Mouse (Mus musculus) neural tube, embryonic 15.5 days (tissue): ENCODE measurements around the gene Nup210l. TPM values are rescaled to one million over a fixed set of nuclear protein-coding genes. Genes with fewer than 3 reads are reported as not detected.

Experiments
- ATAC-seq: fragments of 200-750 bp; cut with Nextera tagmentation; 2 replicates; pipeline ENCODE4 v1.8.0; 2017; ENCODE audit warnings: mild to moderate bottlenecking, moderate TSS enrichment, moderate library complexity; ENCODE audit not compliant: low FRiP score
- H3K27ac ChIP-seq: fragments of 300-500 bp; sonication (generic); replicated peaks from 2 replicates; pipeline ENCODE4 v1.5.1; 2015; ENCODE audit warnings: mild to moderate bottlenecking, inconsistent platforms
- H3K27me3 ChIP-seq: fragments of 300-500 bp; sonication (generic); replicated peaks from 2 replicates; pipeline ENCODE4 v1.6.1; 2015; ENCODE audit warnings: inconsistent platforms
- H3K36me3 ChIP-seq: fragments of 300-500 bp; sonication (generic); 2 replicates; pipeline ENCODE4 v1.6.1; 2015; ENCODE audit warnings: inconsistent platforms
- H3K4me1 ChIP-seq: fragments of 300-500 bp; sonication (generic); 2 replicates; pipeline ENCODE4 v1.6.1; 2015; ENCODE audit warnings: inconsistent platforms
- H3K4me2 ChIP-seq: fragments of 300-500 bp; sonication (generic); 2 replicates; pipeline ENCODE4 v1.6.1; 2015; ENCODE audit warnings: inconsistent platforms, mild to moderate bottlenecking, moderate library complexity
- H3K4me3 ChIP-seq: fragments of 300-500 bp; sonication (generic); replicated peaks from 2 replicates; pipeline ENCODE4 v1.5.1; 2015; ENCODE audit warnings: mild to moderate bottlenecking, inconsistent platforms
- H3K9ac ChIP-seq: fragments of 300-500 bp; sonication (generic); replicated peaks from 2 replicates; pipeline ENCODE4 v1.6.1; 2015; ENCODE audit warnings: mild to moderate bottlenecking, inconsistent platforms
- H3K9me3 ChIP-seq: fragments of 300-500 bp; sonication (generic); replicated peaks from 2 replicates; pipeline ENCODE4 v1.6.1; 2016; ENCODE audit warnings: inconsistent platforms
- WGBS: fragments of 180-500 bp; shearing (Covaris S2); methylation state at CpG from one replicate; pipeline ENCODE4 v1.1.7; 2015; ENCODE audit warnings: mixed read lengths; 5-methylcytosine and 5-hydroxymethylcytosine counted together
- polyA plus RNA-seq: library from polyadenylated mRNA; unstranded; fragments of >200 nt; fragmentation: Nextera tagmentation; extraction: Ambion mirVana; gene quantifications from 2 replicates; pipeline ENCODE4 v1.2.1, GENCODE M21; 2015

The Nup210l gene
- polyA plus RNA-seq, 1 experiment from 2014 or later = 0.09 TPM

DNA sequence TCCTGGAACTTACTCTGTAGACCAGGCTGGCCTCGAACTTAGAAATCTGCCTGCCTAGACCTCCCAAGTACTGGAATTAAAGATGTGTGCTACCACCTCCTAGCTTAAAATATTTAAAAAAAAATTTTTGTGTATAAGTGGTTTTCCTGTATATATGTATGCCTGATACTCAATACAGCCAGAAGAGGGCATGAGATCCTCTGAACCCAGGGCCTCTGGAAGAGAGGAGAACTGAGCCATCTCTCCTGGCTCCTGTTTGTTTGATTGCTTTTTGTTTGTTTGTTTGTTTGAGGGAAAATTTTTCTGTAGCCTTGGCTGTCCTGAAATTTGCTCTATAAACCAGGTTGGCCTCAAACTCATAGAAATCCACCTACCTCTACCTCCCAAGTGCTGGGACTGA, 29.4 kb downstream of the Nup210l start:
- Histone ChIP-seq H3K27ac (no peak overlapping the region), H3K4me1 (no peaks in the 10 kb centered on the region), H3K9ac (no peak overlapping the region), H3K9me3 (no peaks in the 10 kb centered on the region), H3K27me3 (no peaks in the 10 kb centered on the region), H3K4me3 (no peak overlapping the region), H3K36me3 (no peaks in the 10 kb centered on the region), H3K4me2 (no peak overlapping the region)
- WGBS = 95% methylated on average over 1 of the region's 1 CpGs
- ATAC-seq = no peak

DNA sequence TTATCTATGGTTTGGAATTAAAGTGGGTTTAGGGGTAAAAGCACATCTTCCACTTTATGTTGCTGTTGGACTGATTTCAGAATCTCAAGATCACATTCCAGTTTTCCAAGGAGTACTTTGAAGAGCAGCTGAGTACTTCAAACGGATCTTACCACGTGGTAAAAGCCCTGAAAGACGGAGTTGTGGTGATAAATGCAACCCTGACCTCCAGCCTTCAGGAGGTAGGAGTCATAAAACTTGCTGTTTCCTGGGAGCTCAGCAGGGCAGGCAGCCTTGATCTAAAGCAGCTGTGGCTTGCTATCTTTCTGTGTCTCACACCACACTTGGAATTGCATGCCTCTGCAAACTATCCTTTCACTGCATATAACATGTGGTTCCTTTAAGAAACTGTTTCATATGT, 30.6 kb downstream of the Nup210l start:
- WGBS = 25% methylated on average over 3 of the region's 3 CpGs

DNA sequence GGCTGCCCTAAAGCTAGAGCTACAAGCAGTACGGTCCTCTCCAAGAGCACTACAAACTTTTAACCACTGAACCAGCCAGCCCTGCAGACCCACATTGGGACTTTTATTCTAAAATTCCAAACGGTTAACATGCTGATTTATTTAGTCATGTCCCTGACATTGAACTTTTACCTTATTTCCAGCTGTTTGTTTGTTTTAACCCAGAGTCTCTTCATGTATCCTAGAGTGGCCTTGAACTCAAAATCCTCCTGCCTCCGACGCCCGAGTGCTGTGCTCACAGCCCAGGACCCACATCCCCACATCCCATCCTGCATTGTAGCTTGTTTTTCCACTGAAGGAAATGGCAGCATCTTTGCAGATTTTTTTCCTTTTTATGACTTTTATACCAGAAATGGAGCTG, 31.1 kb downstream of the Nup210l start:
- Histone ChIP-seq H3K4me1 (no peaks in the 10 kb centered on the region), H3K36me3 (no peaks in the 10 kb centered on the region), H3K27ac (no peak overlapping the region), H3K9ac (no peak overlapping the region), H3K27me3 (no peaks in the 10 kb centered on the region), H3K9me3 (no peaks in the 10 kb centered on the region), H3K4me2 (no peak overlapping the region), H3K4me3 (no peak overlapping the region)
- ATAC-seq = no peak
- 80% methylated on average over 5 of the region's 5 CpGs for WGBS

More for the DNA sequence above, 30.6 kb downstream of the Nup210l start:
- no peaks in the 10 kb centered on the region for H3K9me3 ChIP-seq
- H3K27me3 ChIP-seq = no peaks in the 10 kb centered on the region
- no peaks in the 10 kb centered on the region for H3K4me1 ChIP-seq
- no peaks in the 10 kb centered on the region for H3K36me3 ChIP-seq
- H3K9ac ChIP-seq = no peak overlapping the region
- no peak overlapping the region for H3K4me3 ChIP-seq
- H3K27ac ChIP-seq = no peak overlapping the region
- ATAC-seq = no peak
- no peak overlapping the region for H3K4me2 ChIP-seq

GRCm38 (mm10) chr3:90136660-90137059, 32.7 kb downstream of the Nup210l start:
- Histone ChIP-seq H3K4me1 (no peaks in the 10 kb centered on the region), H3K4me3 (no peak overlapping the region), H3K9ac (no peak overlapping the region), H3K27ac (no peak overlapping the region), H3K4me2 (no peak overlapping the region), H3K27me3 (no peaks in the 10 kb centered on the region), H3K36me3 (no peaks in the 10 kb centered on the region), H3K9me3 (no peaks in the 10 kb centered on the region)
- WGBS = 41% methylated on average over 13 of the region's 13 CpGs
- no peak for ATAC-seq

GRCm38 (mm10) chr3:90137606-90138005, 33.7 kb downstream of the Nup210l start:
- Histone ChIP-seq H3K27me3 (no peaks in the 10 kb centered on the region), H3K4me3 (no peak overlapping the region), H3K4me2 (no peak overlapping the region), H3K9me3 (no peaks in the 10 kb centered on the region), H3K36me3 (no peaks in the 10 kb centered on the region), H3K9ac (no peak overlapping the region), H3K4me1 (no peaks in the 10 kb centered on the region), H3K27ac (no peak overlapping the region)
- WGBS = no CpG with 5 or more reads among the region's 1 CpGs
- ATAC-seq = no peak

GRCm38 (mm10) chr3:90139962-90140361, 36.0 kb downstream of the Nup210l start:
- no peak overlapping the region for H3K9ac ChIP-seq
- H3K4me2 ChIP-seq = no peak overlapping the region
- no peaks in the 10 kb centered on the region for H3K36me3 ChIP-seq
- no peak overlapping the region for H3K4me3 ChIP-seq
- no peaks in the 10 kb centered on the region for H3K9me3 ChIP-seq
- H3K27me3 ChIP-seq = no peaks in the 10 kb centered on the region
- no peak for ATAC-seq
- no peak overlapping the region for H3K27ac ChIP-seq
- H3K4me1 ChIP-seq = no peaks in the 10 kb centered on the region
- 87% methylated on average over 3 of the region's 3 CpGs for WGBS

- Histone ChIP-seq H3K27ac (no peak overlapping the region), H3K9ac (no peak overlapping the region), H3K4me2 (no peak overlapping the region), H3K9me3 (no peaks in the 10 kb centered on the region), H3K4me3 (no peak overlapping the region), H3K27me3 (no peaks in the 10 kb centered on the region), H3K36me3 (no peaks in the 10 kb centered on the region), H3K4me1 (no peaks in the 10 kb centered on the region)
- no peak for ATAC-seq
- WGBS = 73% methylated on average over 3 of the region's 3 CpGs
Observed at GRCm38 (mm10) chr3:90145461-90145860, 41.5 kb downstream of the Nup210l start.

DNA sequence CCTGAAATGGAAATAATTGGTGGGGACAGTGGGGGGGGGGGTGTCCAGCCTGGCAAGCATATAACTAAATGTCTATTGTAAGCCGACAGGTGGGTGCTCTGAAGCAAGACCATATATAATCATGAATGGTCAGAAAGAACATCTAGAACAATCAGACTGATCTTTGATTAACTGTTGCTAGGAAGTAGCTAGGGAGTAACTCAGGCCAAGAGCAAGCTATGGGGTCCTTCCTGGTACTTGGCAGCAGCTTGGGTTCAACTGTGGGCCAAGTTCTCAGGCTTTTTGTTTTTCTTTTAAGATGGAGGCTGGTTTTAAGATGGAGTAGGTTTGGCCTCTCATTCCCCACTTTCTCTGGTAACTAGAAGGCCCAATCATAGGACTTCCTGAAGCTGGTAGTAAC, 42.7 kb downstream of the Nup210l start:
- H3K27ac ChIP-seq = no peak overlapping the region
- H3K4me2 ChIP-seq = no peak overlapping the region
- no peaks in the 10 kb centered on the region for H3K4me1 ChIP-seq
- H3K27me3 ChIP-seq = no peaks in the 10 kb centered on the region
- H3K9ac ChIP-seq = no peak overlapping the region
- H3K4me3 ChIP-seq = no peak overlapping the region
- H3K36me3 ChIP-seq = no peaks in the 10 kb centered on the region
- 57% methylated on average over 1 of the region's 1 CpGs for WGBS
- ATAC-seq = no peak; the same call in 1 of the 2 replicates
- H3K9me3 ChIP-seq = no peaks in the 10 kb centered on the region

- no peak overlapping the region for H3K27ac ChIP-seq
- no peaks in the 10 kb centered on the region for H3K4me1 ChIP-seq
- 91% methylated on average over 12 of the region's 12 CpGs for WGBS
- H3K9me3 ChIP-seq = no peaks in the 10 kb centered on the region
- H3K9ac ChIP-seq = no peak overlapping the region
- H3K36me3 ChIP-seq = no peaks in the 10 kb centered on the region
- ATAC-seq = no peak
- H3K27me3 ChIP-seq = no peaks in the 10 kb centered on the region
- no peak overlapping the region for H3K4me3 ChIP-seq
- no peak overlapping the region for H3K4me2 ChIP-seq
Observed at GRCm38 (mm10) chr3:90151086-90151740, 47.3 kb downstream of the Nup210l start.

DNA sequence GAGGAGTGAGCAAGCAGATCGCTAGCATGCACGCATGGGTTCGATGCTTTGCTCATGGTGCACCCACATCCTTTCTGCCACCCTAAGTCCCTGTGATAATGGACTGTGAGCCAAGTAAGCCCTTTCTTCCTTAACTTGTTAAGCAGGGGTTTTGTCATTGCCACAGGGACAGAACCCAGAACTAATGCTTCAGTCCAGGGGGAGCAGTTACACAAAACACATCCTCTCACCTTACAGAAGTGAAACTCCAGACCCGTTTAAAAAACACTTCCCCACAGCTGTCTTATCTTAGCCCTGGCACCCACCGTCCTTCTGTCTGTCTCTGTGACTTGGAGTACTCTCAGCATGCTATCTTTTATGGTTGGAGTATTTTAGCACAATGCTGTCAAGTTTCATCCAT, 52.1 kb downstream of the Nup210l start:
- whole genome bisulfite sequencing = 78% methylated on average over 5 of the region's 5 CpGs
- H3K9ac ChIP-seq = no peak overlapping the region
- H3K9me3 ChIP-seq = no peaks in the 10 kb centered on the region
- H3K36me3 ChIP-seq = no peaks in the 10 kb centered on the region
- H3K4me2 ChIP-seq = no peak overlapping the region
- H3K27me3 ChIP-seq = no peaks in the 10 kb centered on the region
- no peaks in the 10 kb centered on the region for H3K4me1 ChIP-seq
- H3K4me3 ChIP-seq = no peak overlapping the region
- ATAC-seq = no peak
- no peak overlapping the region for H3K27ac ChIP-seq

GRCm38 (mm10) chr3:90159757-90160156, 55.8 kb downstream of the Nup210l start:
- WGBS = 87% methylated on average over 9 of the region's 9 CpGs
- H3K36me3 ChIP-seq = no peaks in the 10 kb centered on the region

DNA sequence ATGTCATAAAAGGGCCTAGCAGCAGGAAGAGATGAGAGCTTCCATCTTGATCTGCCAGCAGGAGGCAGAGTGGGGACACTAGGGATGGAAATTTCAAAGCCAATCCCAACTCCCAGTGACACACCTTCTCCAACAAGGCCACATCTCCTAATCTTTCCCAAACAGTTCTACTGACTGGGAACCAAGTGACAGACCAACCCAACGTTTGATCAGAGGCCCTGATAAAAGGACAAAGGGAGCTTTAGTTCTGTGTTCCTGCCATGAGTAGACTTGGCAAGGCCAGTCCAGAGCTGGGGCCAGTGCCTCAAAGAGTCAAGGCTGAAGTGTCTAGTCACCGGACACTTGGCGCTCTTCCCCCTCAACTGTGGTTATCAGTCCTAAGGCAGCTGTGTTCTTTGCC, 57.6 kb downstream of the Nup210l start:
- H3K4me2 ChIP-seq = no peak overlapping the region
- H3K9me3 ChIP-seq = no peaks in the 10 kb centered on the region
- H3K4me3 ChIP-seq = no peak overlapping the region
- H3K36me3 ChIP-seq = no peaks in the 10 kb centered on the region
- no peaks in the 10 kb centered on the region for H3K27me3 ChIP-seq
- no peak for ATAC-seq
- H3K4me1 ChIP-seq = no peaks in the 10 kb centered on the region
- 82% methylated on average over 3 of the region's 3 CpGs for WGBS
- H3K27ac ChIP-seq = no peak overlapping the region
- no peak overlapping the region for H3K9ac ChIP-seq

More at GRCm38 (mm10) chr3:90159757-90160156, 55.8 kb downstream of the Nup210l start:
- Histone ChIP-seq H3K4me3 (no peak overlapping the region), H3K9ac (no peak overlapping the region), H3K27ac (no peak overlapping the region), H3K4me2 (no peak overlapping the region), H3K9me3 (no peaks in the 10 kb centered on the region), H3K27me3 (no peaks in the 10 kb centered on the region), H3K4me1 (no peaks in the 10 kb centered on the region)
- ATAC-seq = no peak
